Mouse (Mus musculus): ENCODE measurements around the gene Eipr1.
"Not testable (repeated sequence)": the region's sequence is repeated elsewhere in the genome, so short reads cannot be mapped to it uniquely, and the experiment has no call there.

The Eipr1 gene

DNA sequence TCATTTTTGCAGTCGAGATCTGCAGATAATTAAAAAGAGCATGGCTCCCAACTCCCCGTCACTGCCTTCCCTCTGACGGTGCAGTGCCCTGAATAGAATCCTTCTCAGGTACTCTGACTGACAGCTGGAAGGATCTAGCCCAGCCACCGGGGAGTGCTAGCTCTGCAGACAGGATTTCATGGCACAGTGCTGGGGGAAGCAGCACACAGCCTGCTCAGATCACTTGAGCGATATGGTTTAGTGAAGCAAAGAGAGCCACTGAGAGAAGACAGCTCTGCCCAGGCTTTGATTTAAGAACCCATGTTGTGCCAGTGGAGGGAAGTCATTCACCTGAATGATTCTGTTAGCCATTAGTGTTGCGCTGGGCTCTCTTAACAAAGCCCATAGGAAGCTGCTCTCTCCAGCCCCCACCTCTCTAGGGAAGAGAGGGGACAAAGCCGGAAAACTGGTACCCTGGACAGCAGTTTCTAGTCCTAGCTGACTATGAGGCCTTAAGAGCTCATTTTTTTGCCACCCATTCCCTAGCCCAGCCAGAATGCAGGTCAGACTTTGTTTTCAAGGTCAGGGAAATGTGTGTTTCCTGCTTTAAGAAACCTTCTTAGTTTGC, 137.6 kb downstream of the Eipr1 start:
- no peak for DNase-seq (ENCODE audit: low spot score)

DNA sequence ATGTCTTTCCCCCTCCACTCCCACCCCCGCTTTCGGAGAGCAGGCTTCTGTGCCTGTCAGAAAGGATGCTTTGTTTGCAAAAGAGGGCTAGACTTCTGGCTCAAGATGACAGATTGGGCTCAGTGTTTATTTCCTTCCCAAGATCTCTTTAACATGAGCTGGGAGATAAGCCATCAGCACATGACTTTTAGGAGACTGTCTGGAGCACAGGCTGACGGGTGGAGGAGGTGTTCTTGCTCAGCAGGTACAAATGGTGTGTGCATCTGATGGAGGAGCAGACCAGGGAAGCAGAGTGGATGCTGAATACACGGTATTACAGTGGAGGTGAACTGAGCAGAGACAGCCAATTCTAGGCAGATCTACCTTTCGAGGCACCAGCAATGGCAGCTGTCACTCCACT, 139.9 kb downstream of the Eipr1 start:
- DNase-seq (ENCODE audit: low spot score) = no peak

DNA sequence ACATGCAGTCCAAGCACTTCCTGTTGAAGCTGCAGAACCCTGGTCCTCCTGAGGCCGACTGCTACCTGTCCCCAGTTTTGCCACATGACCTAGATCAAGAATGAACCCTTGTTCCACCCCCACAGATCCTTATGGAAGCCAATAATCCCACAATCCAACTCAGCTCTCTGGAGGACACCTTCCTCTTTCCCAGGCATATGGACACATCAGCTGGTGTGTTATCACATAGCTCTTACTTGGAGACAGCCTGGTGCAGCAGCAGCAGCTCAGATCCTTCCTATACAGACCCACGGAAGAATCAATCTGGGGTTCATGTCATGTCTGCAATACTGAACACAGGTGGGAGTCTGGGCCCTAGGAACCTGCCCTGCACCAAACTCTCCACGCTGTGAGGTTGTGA, 145.0 kb downstream of the Eipr1 start:
- DNase-seq (ENCODE audit: low spot score) = no peak

DNA sequence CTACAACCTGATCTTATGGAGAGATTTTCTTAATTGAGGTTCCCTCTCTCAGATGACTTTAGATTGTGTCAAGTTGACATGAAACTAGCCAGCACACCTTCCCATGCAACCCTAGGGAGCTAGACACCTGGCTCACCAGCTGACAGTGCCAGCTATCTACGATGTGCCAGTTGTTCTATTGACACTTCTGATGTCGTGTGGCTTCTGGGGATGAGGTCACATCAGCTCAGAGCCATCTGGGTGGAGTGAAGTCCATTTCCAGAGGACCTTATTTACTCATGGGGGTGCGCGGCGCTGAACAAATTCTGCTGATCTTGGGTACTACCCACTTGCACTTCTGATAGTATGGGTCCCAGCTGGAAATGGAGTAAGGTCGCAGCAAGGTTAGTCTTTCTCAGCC, 146.7 kb downstream of the Eipr1 start:
- DNase-seq (ENCODE audit: low spot score) = no peak

DNA sequence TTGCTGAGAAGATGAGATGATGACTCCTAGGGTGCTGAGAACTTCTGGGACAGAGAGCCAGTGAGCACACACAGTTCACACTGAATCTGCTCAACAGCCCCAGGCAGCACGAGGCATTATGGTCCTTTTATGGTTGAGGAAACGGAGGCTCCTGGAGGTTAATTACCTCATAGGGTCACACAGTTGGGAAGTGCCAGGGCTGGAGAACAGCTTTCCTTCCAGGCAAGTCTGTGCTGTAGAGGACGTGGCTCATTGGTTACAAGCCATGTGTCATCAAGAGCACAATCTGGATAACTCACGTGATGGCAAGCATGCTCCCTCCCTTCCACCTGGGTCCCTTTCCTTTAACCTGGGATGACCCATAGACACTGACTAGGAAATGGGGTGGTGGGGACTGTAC, 148.1 kb downstream of the Eipr1 start:
- DNase-seq (ENCODE audit: low spot score) = no peak

DNA sequence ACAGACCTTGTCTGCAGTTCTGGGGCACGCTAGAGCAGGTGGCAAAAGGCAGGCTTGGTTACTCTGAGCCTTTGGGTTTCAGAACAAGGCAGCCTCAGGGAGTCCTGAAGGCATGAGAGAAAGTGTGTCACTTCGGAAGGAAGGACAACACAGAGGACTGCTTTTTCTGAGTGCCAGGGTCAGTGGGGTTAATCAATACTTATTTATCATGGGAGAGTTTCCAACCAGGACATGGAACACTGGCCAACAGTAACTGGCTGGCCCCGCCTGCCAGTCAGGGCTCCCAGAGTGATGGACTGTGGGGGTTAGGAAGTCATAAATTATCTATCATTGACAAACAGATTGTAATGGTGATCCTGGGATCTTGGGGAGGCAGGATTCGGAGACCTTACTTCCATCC, 148.7 kb downstream of the Eipr1 start:
- DNase-seq (ENCODE audit: low spot score) = no peak

DNA sequence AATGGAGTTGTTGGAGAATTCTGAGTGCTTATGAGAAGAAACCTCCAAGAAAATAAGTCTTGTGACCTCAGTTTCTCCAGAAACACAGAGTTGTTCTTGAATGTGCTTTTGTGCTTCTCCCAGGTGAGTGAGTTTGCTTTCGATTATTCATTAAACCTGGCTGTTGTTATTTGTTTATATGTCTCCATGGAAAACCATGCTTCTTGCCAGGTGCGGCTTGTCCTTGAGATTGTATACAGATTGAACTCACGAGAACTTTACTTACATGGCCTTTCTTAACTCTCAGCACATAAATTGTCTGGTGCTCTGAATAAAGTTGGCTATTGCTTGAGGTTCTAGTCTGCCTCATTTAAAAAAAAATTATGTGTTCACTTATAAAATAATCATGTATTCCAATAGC, 150.5 kb downstream of the Eipr1 start:
- DNase-seq (ENCODE audit: low spot score) = no peak

DNA sequence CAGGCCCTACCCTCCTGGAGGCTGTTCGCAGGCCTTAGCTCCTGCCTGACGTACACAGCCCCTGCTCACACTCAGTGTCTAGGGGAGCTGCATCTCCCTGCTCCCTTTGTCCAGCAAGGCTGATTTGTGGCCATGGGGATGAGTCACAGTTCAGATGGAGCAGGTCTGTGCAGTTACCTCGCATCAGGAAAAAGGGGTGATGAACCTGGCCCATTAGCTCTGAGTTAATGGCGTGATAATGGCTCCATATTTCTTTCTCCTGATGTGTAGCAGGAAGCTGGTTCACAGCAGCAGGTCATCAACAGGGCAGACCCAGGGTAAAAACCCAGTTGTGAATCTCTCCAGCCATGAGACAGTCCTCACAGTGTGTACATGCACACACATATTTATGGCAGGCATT, 151.5 kb downstream of the Eipr1 start:
- no peak for DNase-seq (ENCODE audit: low spot score)

DNA sequence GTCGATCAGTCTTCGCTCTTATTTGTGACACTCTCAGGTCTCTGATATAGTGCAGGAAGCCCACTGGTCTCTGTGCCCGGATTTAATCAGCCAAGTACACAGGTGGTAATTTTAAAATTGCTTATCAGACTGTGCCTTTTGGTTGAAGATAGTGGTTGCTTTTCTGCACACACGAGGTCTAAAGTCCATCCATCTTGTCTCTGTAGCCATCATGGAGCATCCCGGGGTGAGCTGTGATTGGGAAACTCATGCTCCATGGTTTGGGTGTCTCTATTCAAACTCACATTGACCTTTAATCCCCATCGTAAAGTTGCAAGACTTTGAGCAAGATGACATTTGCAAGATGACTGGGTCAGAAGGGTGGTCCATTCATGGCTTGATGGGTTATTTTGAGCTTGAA, 153.9 kb downstream of the Eipr1 start:
- no peak for DNase-seq (ENCODE audit: low spot score)

DNA sequence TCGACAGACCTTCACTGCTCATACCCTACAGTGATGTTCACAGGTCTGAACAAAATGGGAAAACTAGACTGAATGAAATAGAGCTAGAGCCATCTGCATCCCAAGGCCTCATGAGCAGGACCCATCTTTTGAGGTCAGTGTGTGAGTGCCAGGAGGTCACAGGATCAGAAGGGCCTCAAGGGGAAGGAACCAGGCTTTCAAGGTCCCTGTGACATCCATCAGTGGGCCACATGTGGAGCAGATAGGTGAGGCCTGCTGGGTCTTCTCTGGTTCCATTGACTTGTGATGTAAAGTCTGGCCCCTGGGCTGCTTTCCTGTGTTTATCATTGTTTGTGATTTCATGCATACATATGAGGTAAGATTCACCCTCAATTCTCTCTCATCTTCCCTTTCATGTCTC, 154.4 kb downstream of the Eipr1 start:
- no peak for DNase-seq (ENCODE audit: low spot score)

DNA sequence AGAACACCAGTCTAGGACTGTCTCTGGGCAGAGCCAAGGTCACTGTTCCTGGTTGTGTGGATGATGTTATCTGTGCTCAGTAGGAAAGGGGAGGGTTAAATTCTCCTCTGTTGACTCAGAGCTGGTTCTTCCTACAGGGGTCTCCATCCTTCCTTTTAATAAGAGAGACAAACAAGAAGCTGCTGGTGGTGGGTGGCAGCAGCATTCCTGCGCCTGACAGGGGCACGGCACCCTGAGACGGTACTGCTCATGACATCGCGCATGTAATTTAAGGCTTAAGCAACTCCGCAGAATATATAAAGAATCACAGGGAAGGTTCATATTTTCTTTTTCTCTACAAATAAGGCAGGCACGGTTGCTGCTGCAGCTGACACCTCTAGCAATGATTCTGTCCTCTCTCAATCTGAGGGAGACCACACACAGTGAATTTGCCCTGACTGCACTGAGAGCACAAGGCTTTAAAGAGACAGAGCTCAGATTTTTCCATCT, 155.2 kb downstream of the Eipr1 start:
- no peak for DNase-seq (ENCODE audit: low spot score)

DNA sequence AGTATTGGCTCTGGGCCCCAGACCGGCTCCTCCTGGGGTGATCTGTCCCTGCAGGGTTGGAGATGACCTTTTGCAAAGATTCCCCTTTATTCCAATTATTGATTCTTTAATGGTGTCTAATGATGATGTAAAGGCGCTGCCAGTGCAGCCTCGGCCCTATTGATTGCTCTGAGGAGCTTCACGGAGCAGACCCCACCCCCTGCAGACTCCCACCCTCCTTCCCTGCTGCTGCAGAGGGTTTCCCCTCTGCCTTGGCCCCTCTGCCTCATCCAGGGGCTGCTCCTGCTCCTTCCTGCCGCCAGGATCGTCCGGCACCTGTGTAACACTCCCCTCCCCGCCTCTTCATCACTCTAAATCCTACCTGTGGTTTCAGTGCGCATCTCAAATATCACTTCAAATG, 156.2 kb downstream of the Eipr1 start:
- no peak for DNase-seq (ENCODE audit: low spot score)

DNA sequence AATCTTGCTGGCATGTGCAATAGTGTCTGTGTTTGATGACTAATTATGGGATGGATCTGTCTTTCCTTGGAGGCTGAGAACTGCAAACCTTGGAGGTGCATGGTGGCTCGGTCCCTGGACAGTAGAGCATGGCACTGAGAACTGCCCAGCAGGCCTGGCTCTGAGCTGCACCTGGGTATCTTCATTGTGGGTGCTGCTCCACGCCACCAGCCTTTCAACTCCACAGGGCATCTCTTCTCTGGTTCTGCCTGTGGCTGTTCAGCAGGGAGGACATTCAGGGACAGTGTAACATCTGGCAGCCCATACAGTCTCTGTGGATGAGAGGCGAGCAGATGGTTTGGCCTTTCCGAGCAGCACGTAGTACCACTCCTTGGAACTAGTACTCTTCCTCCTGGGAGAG, 158.2 kb downstream of the Eipr1 start:
- DNase-seq (ENCODE audit: low spot score) = no peak

DNA sequence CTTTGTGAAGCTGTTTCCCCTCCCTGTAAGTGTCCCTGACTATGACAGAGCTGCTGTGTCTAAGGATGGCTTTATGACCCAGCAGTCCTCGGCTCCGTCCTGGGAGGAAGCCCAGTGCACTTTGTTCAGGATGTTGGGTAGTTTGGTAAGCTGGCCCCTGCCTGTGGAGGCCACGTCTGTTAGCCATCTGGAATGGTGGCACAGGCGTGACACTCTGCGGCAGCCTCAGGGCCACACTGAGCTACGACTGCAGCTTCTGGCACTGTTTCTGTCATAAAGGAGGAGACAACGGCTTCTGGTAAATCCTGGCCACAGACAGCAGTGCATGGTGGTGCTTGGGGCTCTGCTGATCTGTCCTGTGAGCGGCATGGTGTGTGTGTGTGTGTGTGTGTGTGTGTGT, 159.0 kb downstream of the Eipr1 start:
- DNase-seq (ENCODE audit: low spot score) = no peak

DNA sequence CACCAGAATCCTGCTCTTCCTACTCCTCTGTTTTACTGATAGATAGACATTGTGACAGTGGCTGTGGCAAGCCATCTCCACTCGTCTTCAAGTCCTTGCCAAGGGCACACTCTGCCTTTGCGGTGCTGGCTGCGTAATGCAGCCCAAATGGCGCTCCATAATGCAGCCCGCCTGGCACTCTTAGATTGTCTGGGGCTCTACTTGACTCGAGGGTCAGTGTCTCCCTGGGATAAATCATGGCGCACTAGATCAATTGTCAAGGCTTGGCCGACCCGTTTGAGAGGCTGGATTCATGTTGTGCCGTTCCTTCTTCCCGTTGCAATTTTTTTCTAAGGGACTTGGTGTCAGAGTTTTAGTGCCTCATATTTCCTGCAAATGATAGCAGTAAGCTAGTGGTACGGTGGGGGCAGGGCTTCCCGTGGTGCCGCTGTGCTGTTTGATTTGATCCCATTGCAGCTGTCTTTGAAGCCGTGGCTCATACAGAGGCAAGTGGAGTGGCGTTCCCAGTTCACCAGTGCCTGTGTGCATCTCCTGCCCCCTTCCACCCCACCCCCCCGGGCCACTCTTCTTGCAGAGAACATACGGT, 160.8 kb downstream of the Eipr1 start:
- no peak for DNase-seq (ENCODE audit: low spot score)

DNA sequence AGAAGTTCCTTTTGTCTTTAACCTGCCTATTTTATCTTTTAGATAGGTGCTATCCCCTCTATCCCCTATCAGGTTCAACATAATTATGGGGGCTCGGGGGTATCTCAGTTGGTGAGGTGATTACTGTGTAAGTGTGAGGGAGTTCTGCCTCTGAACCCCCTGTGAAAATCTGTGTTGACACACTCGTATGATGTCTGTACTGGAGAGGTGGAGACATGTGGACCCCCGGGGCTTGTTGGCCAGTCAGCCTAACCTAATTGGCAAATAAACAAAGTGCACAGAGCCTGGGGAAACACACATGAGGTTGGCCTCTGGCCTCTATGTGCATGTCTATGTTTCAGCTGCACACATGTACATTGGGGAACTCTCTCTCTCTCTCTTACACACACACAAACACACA, 161.5 kb downstream of the Eipr1 start:
- no peak for DNase-seq (ENCODE audit: low spot score)

DNA sequence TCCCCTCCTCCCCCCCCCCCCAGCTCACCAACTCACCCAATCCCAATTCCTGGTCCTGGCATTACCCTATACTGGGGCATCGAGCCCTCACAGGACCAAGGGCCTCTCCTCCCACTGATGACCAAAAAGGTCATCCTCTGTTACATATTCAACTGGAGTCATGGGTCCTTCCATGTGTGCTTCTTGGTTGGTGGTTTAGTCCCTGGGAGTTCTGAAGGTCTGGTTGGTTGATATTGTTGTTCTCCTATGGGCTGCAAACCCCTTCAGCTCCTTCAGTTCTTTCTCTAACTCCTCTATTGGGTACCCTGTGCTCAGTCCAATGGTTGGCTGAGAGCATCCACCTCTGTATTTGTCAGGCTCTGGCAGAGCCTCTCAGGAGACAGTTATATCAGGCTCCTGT, 162.5 kb downstream of the Eipr1 start:
- not testable (repeated sequence) for DNase-seq (ENCODE audit: low spot score)

Data from ovary, adult 18-20 months (tissue).